Mouse (Mus musculus): ENCODE results near the gene Gnb1l. TPM values are rescaled to one million over a fixed set of nuclear protein-coding genes. Genes with fewer than 3 reads are reported as not detected.

Gnb1l gene
- polyA plus RNA-seq, 1 experiment from 2014 or later = 20.9 TPM

DNA sequence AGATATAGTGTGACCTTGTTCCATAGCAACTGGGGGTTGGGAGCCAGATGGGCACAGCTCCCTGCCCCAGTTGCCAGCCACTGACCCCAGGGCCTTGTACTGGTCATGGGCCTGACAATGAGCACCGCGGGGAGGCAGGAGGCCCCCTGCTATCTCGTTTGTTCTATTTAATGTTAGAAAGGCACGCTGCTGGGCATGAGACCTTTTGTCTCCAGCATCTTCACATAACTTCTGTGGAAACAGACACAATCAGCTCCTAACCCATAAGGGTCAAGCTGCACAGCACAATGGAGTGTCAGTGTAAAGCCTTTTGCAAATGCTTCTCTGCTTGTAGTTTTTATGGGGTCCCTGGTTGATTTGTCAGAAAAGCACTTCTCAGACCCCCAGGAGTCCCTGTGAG is 14.1 kb upstream of the Gnb1l start:
- Histone ChIP-seq H3K36me3 (no peaks in the 10 kb centered on the region), H3K27ac (no peak overlapping the region), H3K4me3 (no peak overlapping the region), H3K4me1 (peaks cover 30% of the 10 kb centered on the region), H3K9me3 (no peaks in the 10 kb centered on the region), H3K9ac (no peak overlapping the region), H3K27me3 (no peaks in the 10 kb centered on the region), H3K4me2 (no peak overlapping the region)
- ATAC-seq (ENCODE audit: insufficient number of reproducible peaks, low FRiP score, low TSS enrichment, low read depth) = no peak
- 53% methylated on average over 4 of the region's 4 CpGs for WGBS

DNA sequence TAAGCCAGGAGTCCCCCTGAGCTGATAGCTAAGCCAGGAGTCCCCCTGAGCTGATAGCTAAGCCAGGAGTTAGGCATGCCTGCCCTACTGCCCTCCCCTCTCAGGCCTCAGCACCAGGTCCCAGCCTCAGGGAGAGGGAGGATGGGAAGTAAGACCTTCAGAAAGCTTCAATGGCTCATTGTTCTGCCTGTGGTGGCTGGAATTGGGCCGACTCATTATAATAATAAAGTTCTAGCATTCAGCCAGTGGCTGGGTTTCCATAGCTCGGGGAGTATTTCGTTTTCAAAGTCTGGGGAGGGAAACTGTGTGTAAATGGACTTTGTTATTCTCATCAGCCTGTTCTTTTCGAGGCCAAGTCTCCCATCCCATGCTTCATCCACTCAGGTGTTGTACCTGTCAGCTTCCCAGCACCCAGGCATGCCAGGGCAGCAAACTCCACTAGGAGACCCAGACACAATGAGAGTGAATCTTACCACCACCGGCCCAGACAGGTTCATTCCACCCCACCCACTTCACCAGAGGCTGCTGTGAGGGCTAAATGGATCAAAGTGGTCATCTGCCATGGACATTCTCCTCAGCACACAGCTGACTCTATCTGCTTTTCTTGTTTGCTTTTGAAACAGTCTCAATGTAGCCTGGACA is 13.6 kb upstream of the Gnb1l start:
- Histone ChIP-seq H3K9me3 (no peaks in the 10 kb centered on the region), H3K27ac (no peak overlapping the region), H3K27me3 (no peaks in the 10 kb centered on the region), H3K4me3 (no peak overlapping the region), H3K9ac (no peak overlapping the region), H3K4me1 (peaks cover 25% of the 10 kb centered on the region), H3K36me3 (no peaks in the 10 kb centered on the region), H3K4me2 (no peak overlapping the region)
- no peak for ATAC-seq (ENCODE audit: insufficient number of reproducible peaks, low FRiP score, low TSS enrichment, low read depth)
- WGBS = 32% methylated on average over 5 of the region's 5 CpGs

DNA sequence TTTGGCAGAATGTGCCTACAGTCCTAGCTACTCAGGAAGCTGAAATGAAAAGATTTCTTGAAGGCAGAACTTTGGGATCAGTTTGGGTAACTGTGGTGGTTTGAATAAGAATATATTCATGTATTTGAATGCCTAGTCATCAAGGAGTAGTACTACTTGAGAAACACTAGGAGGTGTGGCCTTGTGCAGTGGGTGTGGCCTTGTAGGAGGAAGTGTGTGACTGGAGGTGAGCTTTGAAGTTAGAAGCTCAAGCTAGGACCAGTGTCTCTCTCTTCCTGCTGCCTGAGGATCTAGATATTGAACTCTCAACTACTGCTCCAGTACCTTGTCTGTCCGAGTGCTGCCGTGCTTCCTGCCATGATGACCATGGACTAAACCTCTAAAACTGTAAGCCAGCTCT is 12.4 kb upstream of the Gnb1l start:
- Histone ChIP-seq H3K27me3 (no peaks in the 10 kb centered on the region), H3K36me3 (no peaks in the 10 kb centered on the region), H3K4me3 (no peak overlapping the region), H3K4me2 (no peak overlapping the region), H3K27ac (no peak overlapping the region), H3K9me3 (no peaks in the 10 kb centered on the region), H3K4me1 (peaks cover 13% of the 10 kb centered on the region), H3K9ac (no peak overlapping the region)
- no peak for ATAC-seq (ENCODE audit: insufficient number of reproducible peaks, low FRiP score, low TSS enrichment, low read depth)
- 93% methylated on average over 2 of the region's 2 CpGs for WGBS

DNA sequence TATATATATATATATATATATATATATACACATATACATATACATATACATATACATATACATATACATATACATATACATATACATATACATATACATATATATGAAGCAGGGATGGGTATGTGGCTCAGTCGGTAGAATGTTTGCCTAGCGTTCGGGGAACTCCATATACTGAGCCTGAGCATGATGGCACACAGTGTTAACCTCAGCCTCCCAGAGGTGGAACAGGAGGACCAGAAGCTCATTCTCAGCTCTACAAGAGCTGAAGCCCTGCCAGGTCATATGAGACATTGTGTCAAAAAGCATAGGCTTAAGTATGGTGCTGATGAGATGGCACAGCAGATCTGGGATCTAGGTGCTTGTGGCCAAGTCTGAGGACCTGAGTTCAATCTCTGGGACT is 8.2 kb upstream of the Gnb1l start:
- Histone ChIP-seq H3K36me3 (no peaks in the 10 kb centered on the region), H3K9ac (no peak overlapping the region), H3K4me2 (no peak overlapping the region), H3K9me3 (no peaks in the 10 kb centered on the region), H3K27me3 (no peaks in the 10 kb centered on the region), H3K27ac (no peak overlapping the region), H3K4me3 (no peak overlapping the region), H3K4me1 (no peaks in the 10 kb centered on the region)
- 96% methylated on average over 3 of the region's 3 CpGs for WGBS
- no peak for ATAC-seq (ENCODE audit: insufficient number of reproducible peaks, low FRiP score, low TSS enrichment, low read depth)

DNA sequence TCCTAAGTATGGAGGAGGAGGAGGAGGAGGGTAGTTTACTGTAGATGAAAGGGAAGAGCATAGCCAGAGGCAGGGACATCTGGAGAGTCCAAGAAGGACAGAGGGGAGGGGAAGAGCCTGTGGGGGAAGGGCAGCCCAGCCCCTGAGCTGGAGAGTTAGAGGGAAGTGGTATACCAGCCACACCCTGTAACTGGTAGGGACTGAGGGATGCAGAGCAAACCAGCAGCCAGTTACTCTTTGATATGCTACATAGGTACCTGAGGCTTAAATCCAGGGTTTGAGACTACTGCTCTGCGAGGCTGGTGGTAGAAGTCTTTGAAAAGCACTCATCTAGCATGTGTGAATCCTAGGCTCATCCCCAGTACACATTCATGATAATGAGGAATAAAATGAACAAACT is 7.6 kb upstream of the Gnb1l start:
- Histone ChIP-seq H3K27me3 (no peaks in the 10 kb centered on the region), H3K4me2 (no peak overlapping the region), H3K36me3 (no peaks in the 10 kb centered on the region), H3K9me3 (no peaks in the 10 kb centered on the region), H3K9ac (no peak overlapping the region), H3K27ac (no peak overlapping the region), H3K4me3 (no peak overlapping the region), H3K4me1 (no peaks in the 10 kb centered on the region)
- ATAC-seq (ENCODE audit: insufficient number of reproducible peaks, low FRiP score, low TSS enrichment, low read depth) = no peak
- 57% methylated on average over 1 of the region's 1 CpGs for WGBS

DNA sequence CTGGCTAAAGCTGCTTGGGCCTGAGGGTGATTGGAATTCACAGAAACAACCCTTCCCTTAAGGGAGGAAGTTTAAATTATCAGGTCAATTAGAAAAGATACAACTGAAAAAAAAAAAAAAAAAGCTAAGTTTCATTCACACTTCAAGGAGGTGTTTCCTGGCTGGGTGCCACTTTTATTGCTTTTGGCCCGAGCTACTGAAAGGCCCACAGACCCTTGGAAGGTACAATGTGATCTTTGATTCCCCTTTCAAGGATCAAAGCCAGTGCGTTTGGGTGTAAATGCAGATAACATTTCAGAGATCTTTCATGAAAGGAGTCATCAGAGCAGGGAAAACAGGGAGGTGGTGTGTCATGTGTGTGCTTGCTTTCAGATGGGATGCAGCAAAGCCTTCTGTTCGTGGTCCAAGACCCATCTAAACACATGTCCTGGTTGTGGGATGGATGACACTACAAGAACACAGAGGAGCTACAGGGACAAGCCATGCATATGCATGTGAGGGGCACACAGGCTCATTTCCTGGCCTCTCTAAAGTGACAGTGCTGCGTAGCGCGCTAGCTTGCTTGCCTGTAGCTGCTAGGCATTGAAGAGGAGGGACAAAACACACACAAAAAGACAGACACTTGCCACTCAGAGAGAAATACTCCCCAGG is 523 bp upstream of the Gnb1l start:
- peak; percentile 20; the same call in 1 of the 2 replicates for ATAC-seq (ENCODE audit: insufficient number of reproducible peaks, low FRiP score, low TSS enrichment, low read depth)
- H3K36me3 ChIP-seq = peaks cover 19% of the 10 kb centered on the region

DNA sequence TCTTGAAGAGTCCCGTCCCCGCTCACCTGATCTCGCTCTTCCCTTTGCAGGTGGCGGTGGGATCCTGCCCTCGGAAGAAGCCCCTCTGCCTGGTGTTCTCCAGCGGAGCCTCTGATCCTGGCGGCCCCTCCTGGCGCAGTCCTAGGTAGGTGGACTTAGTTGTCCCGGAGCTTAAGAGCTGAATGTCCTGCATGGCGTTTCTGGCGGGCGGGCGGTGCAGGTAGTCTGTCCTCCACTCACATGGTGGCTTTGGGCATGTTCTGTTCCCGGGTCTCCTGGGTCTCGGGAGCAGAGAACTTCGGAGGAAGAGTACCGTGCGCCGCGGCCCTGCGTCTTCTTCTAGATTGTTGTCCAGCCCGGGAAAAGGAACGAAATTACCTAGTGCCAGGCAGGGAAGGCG is 483 bp downstream of the Gnb1l start:
- H3K4me3 ChIP-seq = peak overlapping the region; percentile 65
- peaks cover 30% of the 10 kb centered on the region for H3K4me1 ChIP-seq
- H3K9ac ChIP-seq = peak overlapping the region; percentile 75
- peak overlapping the region; percentile 80 for H3K4me2 ChIP-seq
- peak overlapping the region; percentile 88 for H3K27ac ChIP-seq
- WGBS = under 1% methylated on average over 24 of the region's 24 CpGs
- peaks cover 25% of the 10 kb centered on the region for H3K36me3 ChIP-seq
- H3K9me3 ChIP-seq = no peaks in the 10 kb centered on the region
- 0 out of 2 replicates have a peak, but pooled peaks have one; percentile 15 for ATAC-seq (ENCODE audit: insufficient number of reproducible peaks, low FRiP score, low TSS enrichment, low read depth)
- H3K27me3 ChIP-seq = no peaks in the 10 kb centered on the region

More for the DNA sequence above, 523 bp upstream of the Gnb1l start:
- Histone ChIP-seq H3K27ac (peak overlapping the region; percentile 88), H3K27me3 (no peaks in the 10 kb centered on the region), H3K9me3 (no peaks in the 10 kb centered on the region), H3K4me1 (peaks cover 30% of the 10 kb centered on the region), H3K4me2 (peak overlapping the region; percentile 80), H3K9ac (peak overlapping the region; percentile 75), H3K4me3 (peak overlapping the region; percentile 65)
- WGBS = 6% methylated on average over 6 of the region's 6 CpGs

DNA sequence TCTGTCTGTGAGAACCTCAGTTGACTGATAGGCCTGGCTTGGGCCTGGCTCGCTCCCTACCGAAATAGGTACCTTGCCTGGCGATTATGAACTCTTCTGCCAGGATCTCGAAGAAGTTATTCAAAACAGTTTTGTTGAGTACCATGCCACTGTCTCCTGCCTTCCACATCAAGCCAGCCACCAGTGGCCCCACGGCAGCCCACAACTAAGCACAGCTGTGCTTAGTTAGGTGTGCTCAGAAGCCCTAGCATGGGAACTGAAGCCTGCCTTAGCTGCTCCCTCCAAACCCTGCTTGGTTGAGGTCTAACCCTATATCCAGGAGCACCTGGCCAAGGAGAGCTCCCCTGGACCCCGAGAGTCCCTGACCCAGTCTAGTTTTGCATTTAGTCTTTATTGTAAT is 3.0 kb downstream of the Gnb1l start:
- Histone ChIP-seq H3K9ac (no peak overlapping the region), H3K4me2 (no peak overlapping the region), H3K36me3 (peaks cover 25% of the 10 kb centered on the region), H3K4me3 (no peak overlapping the region), H3K9me3 (no peaks in the 10 kb centered on the region), H3K27ac (no peak overlapping the region), H3K4me1 (peaks cover 30% of the 10 kb centered on the region), H3K27me3 (no peaks in the 10 kb centered on the region)
- no peak for ATAC-seq (ENCODE audit: insufficient number of reproducible peaks, low FRiP score, low TSS enrichment, low read depth)
- WGBS = 91% methylated on average over 6 of the region's 6 CpGs

DNA sequence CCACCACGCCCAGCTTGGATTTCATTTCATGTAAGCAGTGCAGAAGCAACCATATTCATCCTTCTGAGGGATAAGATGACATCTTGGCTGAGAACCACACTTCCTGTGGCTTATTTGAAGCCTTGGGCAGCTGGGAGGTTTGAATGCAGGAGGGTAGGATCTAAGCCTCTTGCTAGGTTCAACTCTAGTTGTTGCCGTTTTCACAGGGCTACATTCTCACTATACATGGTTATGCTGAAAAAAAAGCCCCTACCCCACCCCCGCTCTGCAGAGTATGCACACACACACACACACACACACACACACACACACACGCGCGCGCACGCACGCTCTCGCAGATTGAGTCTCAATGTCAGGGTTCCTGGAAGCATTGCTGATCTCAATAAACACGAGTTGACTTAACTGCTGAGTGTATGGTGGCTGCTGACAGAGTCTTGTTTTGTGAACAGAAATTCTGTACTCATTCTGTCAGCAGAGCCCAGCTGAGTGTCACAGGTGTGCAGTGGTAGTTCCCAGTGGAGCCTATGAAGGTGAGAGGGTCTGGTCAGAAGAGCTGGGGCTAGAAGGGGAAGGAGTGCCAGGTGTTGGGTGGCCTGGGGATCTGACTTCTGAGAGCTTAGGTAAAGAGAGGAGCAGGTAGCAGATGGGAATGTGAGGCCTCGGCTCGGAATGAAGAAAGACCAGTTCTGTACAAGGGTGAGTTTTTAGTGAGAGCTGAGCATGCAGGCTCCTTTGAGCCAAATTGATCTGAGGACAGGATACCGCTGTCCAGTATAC is 5.2 kb downstream of the Gnb1l start:
- Histone ChIP-seq H3K27me3 (no peaks in the 10 kb centered on the region), H3K27ac (no peak overlapping the region), H3K4me2 (no peak overlapping the region), H3K36me3 (peaks cover 25% of the 10 kb centered on the region), H3K4me3 (no peak overlapping the region), H3K9me3 (no peaks in the 10 kb centered on the region), H3K4me1 (peaks cover 23% of the 10 kb centered on the region), H3K9ac (no peak overlapping the region)
- WGBS = 84% methylated on average over 14 of the region's 14 CpGs
- no peak for ATAC-seq (ENCODE audit: insufficient number of reproducible peaks, low FRiP score, low TSS enrichment, low read depth)

DNA sequence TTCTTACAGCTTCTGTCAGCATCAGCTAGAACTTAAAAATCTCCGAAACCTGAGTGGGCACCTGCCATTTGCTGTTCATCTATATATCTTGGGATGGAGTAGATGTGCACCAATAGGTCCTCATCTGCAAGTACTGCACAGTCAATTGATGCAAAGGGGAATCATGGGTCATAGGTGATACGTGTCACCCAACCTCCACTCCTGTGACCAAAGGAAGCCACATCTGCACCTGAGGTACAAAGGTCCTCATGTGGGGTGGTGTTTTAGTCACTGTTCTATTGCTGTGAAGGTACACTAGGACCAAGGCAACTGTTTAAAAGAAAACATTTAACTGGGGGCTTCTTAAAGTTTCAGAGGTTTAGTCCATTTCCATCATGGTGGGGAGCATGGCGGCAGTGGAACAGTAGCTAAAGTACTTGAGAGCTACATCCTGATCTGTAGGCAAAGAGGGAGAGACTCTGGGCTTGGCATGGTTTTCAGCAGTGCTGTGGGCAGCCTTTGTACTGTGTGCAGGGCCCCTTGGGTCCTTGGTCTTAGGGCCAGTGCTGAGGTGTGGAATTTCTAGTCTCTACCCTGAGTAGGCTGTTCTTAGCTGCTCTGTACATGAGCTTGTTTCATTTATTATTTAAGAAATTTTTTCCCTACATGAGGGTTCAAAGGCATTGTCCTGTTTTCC is 8.1 kb downstream of the Gnb1l start:
- Histone ChIP-seq H3K4me1 (peaks cover 2% of the 10 kb centered on the region), H3K36me3 (peaks cover 15% of the 10 kb centered on the region), H3K4me3 (no peak overlapping the region), H3K9ac (no peak overlapping the region), H3K27ac (no peak overlapping the region), H3K4me2 (no peak overlapping the region), H3K27me3 (no peaks in the 10 kb centered on the region), H3K9me3 (no peaks in the 10 kb centered on the region)
- WGBS = 93% methylated on average over 3 of the region's 3 CpGs
- ATAC-seq (ENCODE audit: insufficient number of reproducible peaks, low FRiP score, low TSS enrichment, low read depth) = no peak

DNA sequence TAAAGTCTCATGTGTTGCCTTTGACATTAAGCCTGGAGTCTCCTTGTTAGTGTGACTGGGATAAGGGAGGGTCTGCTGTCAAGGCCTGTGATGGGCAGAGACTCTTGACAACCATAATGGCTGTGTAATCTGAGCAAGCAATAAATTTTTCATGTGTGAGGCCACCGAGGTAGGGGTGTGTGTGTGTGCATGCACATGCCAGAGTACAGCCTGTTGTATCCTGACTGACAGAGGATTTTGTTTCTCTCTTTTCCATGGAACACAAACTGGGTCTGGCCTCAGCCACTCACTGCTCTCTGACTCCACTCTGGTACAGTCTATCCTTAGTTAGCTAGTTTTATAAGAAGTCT is 8.7 kb downstream of the Gnb1l start:
- Histone ChIP-seq H3K4me1 (peaks cover 2% of the 10 kb centered on the region; the same call in 1 of the 2 replicates), H3K4me2 (no peak overlapping the region), H3K27ac (no peak overlapping the region), H3K27me3 (no peaks in the 10 kb centered on the region), H3K9ac (no peak overlapping the region), H3K36me3 (peaks cover 10% of the 10 kb centered on the region), H3K4me3 (no peak overlapping the region), H3K9me3 (no peaks in the 10 kb centered on the region)
- no peak for ATAC-seq (ENCODE audit: insufficient number of reproducible peaks, low FRiP score, low TSS enrichment, low read depth)
- WGBS = 15% methylated on average over 1 of the region's 1 CpGs

DNA sequence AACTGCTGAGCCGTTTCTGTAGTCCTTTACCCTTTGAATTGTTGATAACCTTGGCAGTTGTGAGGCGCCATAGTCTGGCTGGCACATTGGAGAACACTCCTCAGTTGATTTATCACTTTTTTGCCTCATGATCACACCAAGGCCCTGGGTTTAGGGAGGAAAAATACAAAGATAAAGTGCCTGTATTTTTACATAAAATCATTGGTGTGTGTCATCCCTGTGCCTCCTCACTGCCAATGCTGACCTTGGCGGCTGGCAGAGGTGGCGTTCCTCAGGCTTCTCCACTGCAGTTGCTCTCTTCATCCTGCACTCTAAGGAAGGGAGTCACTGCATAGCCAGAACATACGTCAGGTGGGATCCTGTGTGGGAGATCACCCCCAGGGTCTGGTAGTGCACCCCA is 13.2 kb downstream of the Gnb1l start:
- Histone ChIP-seq H3K27ac (no peak overlapping the region), H3K27me3 (no peaks in the 10 kb centered on the region), H3K36me3 (no peaks in the 10 kb centered on the region), H3K4me1 (0 out of 2 replicates have a peak, but pooled peaks cover 2% of the 10 kb centered on the region), H3K9me3 (no peaks in the 10 kb centered on the region), H3K9ac (no peak overlapping the region), H3K4me3 (no peak overlapping the region), H3K4me2 (no peak overlapping the region)
- ATAC-seq (ENCODE audit: insufficient number of reproducible peaks, low FRiP score, low TSS enrichment, low read depth) = no peak
- 86% methylated on average over 5 of the region's 5 CpGs for WGBS
